Comparison of ENCODE assay signal across 8 mouse cellular contexts in the genomic region with DNA sequence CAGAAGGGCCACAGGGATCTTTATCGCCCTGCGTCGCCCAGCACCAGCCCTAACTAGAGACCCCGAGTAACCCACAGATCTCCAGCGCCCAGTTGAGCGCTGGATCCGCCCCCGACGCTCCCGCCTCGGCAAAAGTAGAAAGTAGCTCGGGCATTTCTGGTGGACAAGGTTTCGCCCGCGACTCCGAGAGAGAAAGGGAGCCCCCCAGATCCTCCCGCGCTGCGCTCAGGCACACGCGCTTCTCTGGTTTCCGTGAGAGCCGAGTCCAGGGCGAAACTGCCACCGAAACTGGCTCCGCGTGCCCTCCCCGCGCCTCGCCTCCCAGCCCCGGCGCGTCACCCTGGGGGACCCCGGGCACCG. TPM values are rescaled to one million over a fixed set of nuclear protein-coding genes. Genes with fewer than 3 reads are reported as not detected.
DNase-seq lines count a peak whose midpoint lies in the region; ATAC-seq and TF ChIP-seq lines count a peak whose summit lies in the region.

No protein-coding gene starts in this region.

- H3K9ac ChIP-seq in liver, adult 2 months (ENCODE audit: low read depth, low read length) = peak overlapping the region; percentile 93
- peak overlapping the region; percentile 48 for H3K9ac ChIP-seq in liver, embryonic 15.5 days
- H3K9ac ChIP-seq in stomach, embryonic 16.5 days (ENCODE audit: low read length) = peak overlapping the region; percentile 79

- H3K27ac ChIP-seq in liver, adult 2 months (replicated peaks; ENCODE audit: insufficient read depth, low read depth, low read length) = peak overlapping the region; percentile 96
- H3K27ac ChIP-seq in cortical plate, adult 2 months (ENCODE audit: insufficient read depth, low read length) = peak overlapping the region; percentile 76; the same call in 1 of the 2 replicates
- peak overlapping the region; percentile 38 for H3K27ac ChIP-seq in liver, embryonic 15.5 days (replicated peaks)
- H3K27ac ChIP-seq in stomach, embryonic 16.5 days (ENCODE audit: low read length) = peak overlapping the region; percentile 89

- H3K36me3 ChIP-seq in liver, adult 2 months (ENCODE audit: control insufficient read depth, insufficient read depth, low read length) = no peaks in the 10 kb centered on the region
- H3K36me3 ChIP-seq in liver, embryonic 15.5 days (replicated peaks) = no peaks in the 10 kb centered on the region
- no peaks in the 10 kb centered on the region for H3K36me3 ChIP-seq in stomach, embryonic 16.5 days (ENCODE audit: control insufficient read depth, insufficient read depth, low read length)

- no peaks in the 10 kb centered on the region for H3K27me3 ChIP-seq in liver, adult 2 months (ENCODE audit: control insufficient read depth, insufficient read depth, low read length)
- H3K27me3 ChIP-seq in liver, embryonic 15.5 days = peaks cover 62% of the 10 kb centered on the region
- H3K27me3 ChIP-seq in stomach, embryonic 16.5 days (ENCODE audit: control insufficient read depth, insufficient read depth, low read length) = peaks cover 25% of the 10 kb centered on the region

- H3K9me3 ChIP-seq in liver, embryonic 15.5 days (replicated peaks) = no peaks in the 10 kb centered on the region
- no peaks in the 10 kb centered on the region for H3K9me3 ChIP-seq in stomach, embryonic 16.5 days (replicated peaks; ENCODE audit: control insufficient read depth, low read length)

- TF ChIP-seq CTCF in liver, adult 2 months (IDR thresholded peaks at IDR 0.05; ENCODE audit: low read depth, low read length) = no peak
- no peak for TF ChIP-seq CTCF in cortical plate, adult 2 months (IDR thresholded peaks at IDR 0.05; ENCODE audit: extremely low read depth, insufficient read depth, low read length)

- WGBS in liver, adult 2 months = under 1% methylated on average over 35 of the region's 35 CpGs
- under 1% methylated on average over 33 of the region's 35 CpGs for WGBS in liver, embryonic 15.5 days (ENCODE audit: insufficient replicate concordance)
- 0% methylated on average over 31 of the region's 35 CpGs for WGBS in stomach, embryonic 16.5 days

- H3K4me3 ChIP-seq in liver, adult 2 months (ENCODE audit: insufficient read depth, low read depth, low read length) = peak overlapping the region; percentile 82
- peak overlapping the region; percentile 67 for H3K4me3 ChIP-seq in cortical plate, adult 2 months (ENCODE audit: insufficient read depth, low read length)
- H3K4me3 ChIP-seq in liver, embryonic 15.5 days (replicated peaks) = peak overlapping the region; percentile 59
- peak overlapping the region; percentile 67 for H3K4me3 ChIP-seq in stomach, embryonic 16.5 days (replicated peaks; ENCODE audit: low read length)

- peaks cover 35% of the 10 kb centered on the region for H3K79me2 ChIP-seq in liver, adult 2 months (ENCODE audit: control insufficient read depth, insufficient read depth, low read length)

- peak overlapping the region; percentile 68 for H3K4me2 ChIP-seq in liver, embryonic 15.5 days
- peak overlapping the region; percentile 75 for H3K4me2 ChIP-seq in stomach, embryonic 16.5 days (ENCODE audit: low read depth, low read length)

- no peak for DNase-seq in liver, adult 2 months (ENCODE audit: extremely low read depth, low read depth, low spot score)
- DNase-seq in liver = no peak
- DNase-seq in adipocyte (ENCODE audit: low spot score) = no peak
- no peak for DNase-seq in gastrocnemius, postnatal 25 days

- peak; percentile 55 for ATAC-seq in granulocyte monocyte progenitor cell, adult 5-6 weeks (replicated peaks; ENCODE audit: poor library complexity, severe bottlenecking)
- ATAC-seq in liver, embryonic 15.5 days (ENCODE audit: insufficient read depth) = no peak
- no peak for ATAC-seq in stomach, embryonic 16.5 days (ENCODE audit: insufficient read depth, low FRiP score)

- peaks cover 6% of the 10 kb centered on the region for H3K4me1 ChIP-seq in liver, adult 2 months (ENCODE audit: control insufficient read depth, insufficient read depth, low read length)
- no peaks in the 10 kb centered on the region for H3K4me1 ChIP-seq in cortical plate, adult 2 months (ENCODE audit: control insufficient read depth, insufficient read depth, low read length)
- H3K4me1 ChIP-seq in liver, embryonic 15.5 days (replicated peaks) = peaks cover 15% of the 10 kb centered on the region; the same call in 1 of the 2 replicates
- peaks cover 8% of the 10 kb centered on the region for H3K4me1 ChIP-seq in stomach, embryonic 16.5 days (ENCODE audit: control insufficient read depth, insufficient read depth, low read length)

- TF ChIP-seq POLR2A in liver, adult 2 months (IDR thresholded peaks at IDR 0.05; ENCODE audit: extremely low read depth, insufficient read depth, low read length) = no peak
- no peak for TF ChIP-seq POLR2A in cortical plate, adult 2 months (IDR thresholded peaks at IDR 0.05; ENCODE audit: extremely low read depth, insufficient read depth, low read length)

RNA-seq across cellular contexts. Expression of a gene that starts 0.5 kb away (rescaled TPM):
- total RNA-seq in liver, adult 2 months (2014; rRNA removed) = 51.9 and 52.3 TPM in 2 replicates
- polyA plus RNA-seq in liver, adult 2 months (2012; rRNA removed) = 6.1 and 7.3 TPM in 2 replicates
- 9.3 and 10.3 TPM in 2 replicates for polyA plus RNA-seq in cortical plate, adult 2 months (2012; rRNA removed)
- not detected in 2 replicates for total RNA-seq in granulocyte monocyte progenitor cell, adult 5-6 weeks (2014; fragmentation: Nextera tagmentation)
- total RNA-seq in granulocyte monocyte progenitor cell, adult 5-6 weeks (2017) = not detected in 2 replicates
- 10.0 and 10.9 TPM in 2 replicates for polyA plus RNA-seq in liver, embryonic 15.5 days (2015; fragmentation: Nextera tagmentation; extraction: Ambion mirVana)
- polyA plus RNA-seq in stomach, embryonic 16.5 days (2015; fragmentation: Nextera tagmentation; extraction: Ambion mirVana) = 65.9 and 76.9 TPM in 2 replicates
- under 1 TPM in 1 of 2 experiments, not detected in 1; 0.32 TPM for total RNA-seq in gastrocnemius, postnatal 25 days (2021)

RNA-seq across cellular contexts. Expression of a gene that starts 59.6 kb away (rescaled TPM):
- 17.3 and 20.8 TPM in 2 replicates for total RNA-seq in liver, adult 2 months (2014; rRNA removed)
- polyA plus RNA-seq in liver, adult 2 months (2012; rRNA removed) = 8.8 and 19.1 TPM in 2 replicates
- polyA plus RNA-seq in cortical plate, adult 2 months (2012; rRNA removed) = 60.7 and 62.2 TPM in 2 replicates
- 59.2 and 73.9 TPM in 2 replicates for total RNA-seq in granulocyte monocyte progenitor cell, adult 5-6 weeks (2014; fragmentation: Nextera tagmentation)
- total RNA-seq in granulocyte monocyte progenitor cell, adult 5-6 weeks (2017) = 75.1 and 79.2 TPM in 2 replicates
- 23.6 and 25.5 TPM in 2 replicates for polyA plus RNA-seq in liver, embryonic 15.5 days (2015; fragmentation: Nextera tagmentation; extraction: Ambion mirVana)
- 55.7 and 58.6 TPM in 2 replicates for polyA plus RNA-seq in stomach, embryonic 16.5 days (2015; fragmentation: Nextera tagmentation; extraction: Ambion mirVana)
- total RNA-seq in gastrocnemius, postnatal 25 days (2021) = 10 to 100 TPM; 19.2 to 19.8 TPM

Comparison
In these comparisons a context has a peak if more than half of its experiments do, and no peak if none do; other contexts are left out.
1. H3K27ac ChIP-seq: peak in every context shown above with its lines; median percentile 96 in liver, adult 2 months; 89 in stomach, embryonic 16.5 days; 76 in cortical plate, adult 2 months; 38 in liver, embryonic 15.5 days.